Mouse (Mus musculus) testis, adult 2 months (tissue): ENCODE results near the gene Aff4.

Source experiments
- CTCF ChIP-seq: fragments of 200-500 bp; IDR thresholded peaks from 2 replicates; pipeline ENCODE4 v1.5.1; 2012; ENCODE audit warnings: low read depth, mild to moderate bottlenecking, inconsistent platforms, low read length, moderate library complexity; ENCODE audit not compliant: control insufficient read depth, insufficient read depth, insufficient replicate concordance
- POLR2A ChIP-seq: fragments of 200-500 bp; IDR thresholded peaks from 2 replicates; pipeline ENCODE4 v1.6.1; 2012; ENCODE audit warnings: low read depth, mild to moderate bottlenecking, inconsistent platforms, low read length, moderate library complexity; ENCODE audit not compliant: control insufficient read depth

GRCm38 (mm10) chr11:53428716-53429057, 78.1 kb downstream of the Aff4 start:
- TF ChIP-seq CTCF: no peak
- no peak for TF ChIP-seq POLR2A
